Mouse (Mus musculus) c-Kit-positive CD71-positive TER-119-positive erythroid progenitor cells, embryonic 14.5 days (primary cell): ENCODE data around the gene Akap2.
"Not testable (repeated sequence)": the region's sequence is repeated elsewhere in the genome, so short reads cannot be mapped to it uniquely, and the experiment has no call there.

Experiments used
- DNase-seq: peaks from one replicate; pipeline ENCODE4 v3.0.0-alpha.2; 2013; ENCODE audit warnings: low spot score

The Akap2 gene

DNA sequence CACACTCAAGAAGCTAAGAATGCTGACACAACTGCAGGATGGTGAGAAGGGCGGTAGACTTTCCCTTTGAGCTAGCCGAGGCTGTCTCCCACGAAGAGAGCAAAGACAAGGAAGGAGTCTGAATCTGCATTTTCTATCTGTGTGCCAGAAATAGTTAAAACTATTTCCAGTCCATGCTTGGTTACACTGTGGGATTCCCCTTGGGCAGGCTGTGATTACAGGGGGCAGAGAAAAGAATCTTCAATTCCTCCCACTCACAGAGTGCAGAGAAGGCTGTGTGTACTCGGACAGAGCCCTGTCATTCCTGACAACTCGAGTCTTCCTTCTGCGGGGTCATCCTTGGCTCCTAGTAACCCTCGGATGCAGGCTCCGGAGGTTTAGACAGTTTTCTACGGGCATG is 149.5 kb downstream of the Akap2 start:
- no peak for DNase-seq

DNA sequence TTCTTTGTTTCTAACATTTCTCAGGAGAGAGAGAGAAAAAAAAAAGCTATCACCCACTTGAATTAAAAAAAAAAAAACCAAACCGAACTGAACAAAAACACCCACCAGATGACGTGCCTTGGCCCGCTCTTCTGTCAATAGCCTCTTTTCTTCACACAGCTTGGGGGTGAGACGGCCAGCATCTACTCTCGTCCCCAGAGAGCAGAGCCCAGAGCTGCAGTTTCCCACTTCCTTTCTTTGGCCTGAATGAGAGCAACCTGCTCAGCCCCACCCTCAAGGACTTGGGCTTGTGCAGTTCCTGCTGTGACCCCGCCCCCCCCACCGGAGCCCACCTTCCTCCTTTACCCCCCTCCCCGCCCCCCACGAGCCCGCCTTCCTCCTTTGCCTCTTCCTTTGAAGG is 150.0 kb downstream of the Akap2 start:
- DNase-seq = no peak

DNA sequence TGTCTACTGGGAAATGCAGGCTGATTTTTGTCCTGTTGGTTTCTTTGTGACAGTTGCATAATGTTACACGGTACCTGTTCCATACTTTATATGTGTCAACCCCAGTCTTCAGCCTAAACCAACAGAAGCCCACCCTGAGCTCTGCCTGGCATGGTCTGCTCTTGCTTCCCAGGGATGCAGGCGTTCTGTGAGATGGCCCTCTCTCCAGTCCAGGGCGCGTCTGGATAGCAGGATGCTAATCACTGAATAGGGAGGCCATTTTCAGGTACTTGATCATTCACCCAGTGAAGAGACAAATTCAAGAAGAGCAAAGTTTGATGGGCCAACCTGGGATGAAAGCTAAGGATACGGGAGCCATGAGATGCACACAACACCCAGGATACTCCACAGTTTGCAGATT is 161.7 kb downstream of the Akap2 start:
- DNase-seq = no peak

DNA sequence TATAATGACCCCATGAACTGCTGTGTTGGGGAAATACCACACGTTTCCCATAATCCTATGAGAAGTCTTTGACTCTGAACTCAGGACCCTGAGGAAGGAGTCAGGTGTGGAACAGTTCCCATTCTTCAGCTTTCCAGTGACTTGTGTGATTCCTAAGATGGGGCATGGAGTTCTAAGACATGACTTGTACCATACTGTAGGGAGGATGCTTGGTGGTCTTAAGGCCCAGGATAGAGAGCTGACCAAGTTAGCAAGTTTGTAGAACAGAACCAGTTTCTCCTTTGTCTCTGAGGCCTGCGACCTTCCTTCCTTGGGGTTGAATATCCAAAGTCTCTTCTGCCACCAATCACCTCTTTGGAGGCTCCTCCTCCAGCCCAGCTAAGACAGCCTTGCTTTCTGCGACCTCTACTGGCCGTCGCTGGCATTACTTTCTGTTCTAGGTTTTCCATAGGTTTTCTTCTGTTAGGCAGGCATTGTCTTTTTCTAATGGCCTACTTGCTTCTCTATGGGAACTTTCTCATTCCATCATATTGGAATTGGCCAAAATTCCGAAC is 162.4 kb downstream of the Akap2 start:
- peak; percentile 45 for DNase-seq

DNA sequence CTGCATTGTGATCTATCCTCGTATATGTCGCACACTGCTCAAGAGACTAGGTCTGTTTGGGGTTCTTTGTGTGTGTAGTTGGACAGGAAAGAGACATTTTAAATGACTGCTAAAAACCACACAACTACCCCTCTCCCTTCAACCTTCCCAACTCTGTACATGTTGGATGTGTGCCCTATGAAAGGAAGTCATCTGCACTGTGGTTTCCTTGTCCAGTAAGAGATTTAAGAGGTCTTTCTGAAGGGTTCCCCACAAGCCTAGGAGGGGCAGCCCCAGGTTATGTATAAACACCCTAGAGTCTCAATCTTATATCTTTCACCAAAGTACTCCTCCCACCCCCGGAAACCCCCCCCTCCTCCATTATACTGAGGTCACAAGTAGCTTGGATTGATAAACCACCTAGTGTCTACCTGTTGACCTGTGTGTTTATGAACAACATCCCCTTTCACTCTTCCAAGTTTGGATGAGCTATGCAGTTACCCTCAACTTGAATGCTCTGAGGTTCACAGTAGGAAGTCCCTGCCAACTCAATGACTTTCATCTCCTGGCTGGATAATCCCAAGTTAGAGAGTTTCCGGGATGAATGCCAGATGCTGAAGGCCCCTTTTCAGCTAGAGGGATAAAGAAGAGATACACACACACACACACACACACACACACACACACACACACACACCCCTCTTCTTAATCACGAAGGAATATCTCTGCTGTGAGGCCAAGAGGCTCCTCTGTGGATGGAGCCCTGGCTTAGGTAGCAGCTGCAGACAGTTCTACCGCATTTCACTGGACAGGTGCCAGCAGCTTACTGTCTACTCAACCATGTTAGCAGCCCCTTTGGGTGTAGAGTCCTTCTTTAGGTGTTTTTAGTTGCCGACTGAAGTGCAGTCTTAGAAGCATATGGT is 166.3 kb downstream of the Akap2 start:
- no peak for DNase-seq

DNA sequence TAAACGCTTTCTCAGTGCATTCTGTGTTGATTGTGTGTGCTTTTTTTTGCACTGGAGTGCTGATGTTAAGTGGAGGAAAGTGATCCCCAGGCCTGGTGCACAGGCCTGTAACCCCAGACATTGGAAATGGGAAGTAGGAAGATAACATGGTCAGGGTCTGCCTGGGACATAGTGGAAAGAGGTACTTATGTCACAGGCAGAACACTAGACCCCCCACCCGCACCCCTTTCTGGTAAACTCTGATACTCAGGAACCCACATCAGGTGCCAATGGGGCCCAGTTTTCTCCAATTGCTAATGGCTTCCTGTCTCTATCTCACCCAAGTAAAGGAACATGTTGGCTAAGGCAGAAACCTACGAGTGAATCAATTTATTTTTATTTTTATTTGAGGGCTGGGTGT is 167.1 kb downstream of the Akap2 start:
- DNase-seq = no peak

DNA sequence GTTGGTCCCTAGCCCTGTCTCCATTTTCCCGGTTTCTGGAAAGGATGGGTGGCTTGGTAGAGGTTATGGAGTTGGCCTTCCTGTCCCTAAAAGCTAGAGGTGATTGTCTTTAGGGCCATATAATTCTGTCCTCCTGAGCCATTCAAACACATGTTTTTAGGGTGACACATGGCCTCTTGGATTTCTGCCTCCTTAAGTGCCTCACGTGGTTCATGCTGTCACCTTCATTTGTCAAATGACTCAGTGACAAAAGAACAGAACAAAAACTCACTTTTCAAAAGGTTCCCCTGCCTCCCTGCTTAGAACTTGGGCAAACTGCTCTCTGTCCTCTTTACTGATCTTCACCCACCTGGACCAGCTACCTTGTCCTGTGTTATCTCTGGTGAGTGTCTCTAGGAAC is 167.7 kb downstream of the Akap2 start:
- DNase-seq = no peak

DNA sequence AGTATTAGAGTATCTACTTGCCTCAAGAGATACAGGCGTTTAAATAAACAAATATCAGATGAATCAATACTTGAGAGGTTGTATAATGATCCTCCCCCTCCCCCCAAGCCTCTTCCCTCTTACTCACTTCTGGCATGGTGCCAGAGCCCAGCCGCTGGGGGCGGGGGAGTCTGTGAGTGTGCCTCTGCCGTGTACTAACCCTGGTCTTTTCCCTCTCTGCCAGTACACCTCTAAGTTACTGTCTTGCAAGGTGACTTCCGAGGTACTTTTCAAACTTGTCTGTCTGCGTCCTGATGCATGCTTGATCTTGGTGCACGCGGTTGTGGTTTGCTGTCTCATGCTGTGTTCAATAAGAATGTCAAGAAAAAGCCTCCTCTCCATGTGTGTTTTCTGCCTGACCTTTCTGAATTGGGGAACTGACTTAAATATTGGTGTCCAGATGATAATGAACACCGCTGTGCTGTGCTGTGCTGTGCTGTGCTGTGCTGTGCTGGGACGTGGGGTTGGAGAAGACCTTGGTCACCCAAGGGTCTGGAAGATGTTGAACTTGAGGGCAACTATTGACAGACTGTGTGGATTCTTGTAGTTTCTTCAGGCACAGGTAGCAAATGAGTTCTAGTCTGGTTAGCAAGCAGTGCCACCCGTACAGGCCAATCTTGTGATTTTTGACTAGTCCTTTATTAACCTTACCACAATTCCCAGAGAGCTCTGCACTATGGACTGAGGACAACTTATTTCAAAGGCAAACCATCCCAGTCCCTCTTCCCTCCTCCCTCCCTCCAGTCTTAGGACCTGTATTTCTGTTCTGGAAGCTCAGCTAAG is 168.8 kb downstream of the Akap2 start:
- DNase-seq = no peak

DNA sequence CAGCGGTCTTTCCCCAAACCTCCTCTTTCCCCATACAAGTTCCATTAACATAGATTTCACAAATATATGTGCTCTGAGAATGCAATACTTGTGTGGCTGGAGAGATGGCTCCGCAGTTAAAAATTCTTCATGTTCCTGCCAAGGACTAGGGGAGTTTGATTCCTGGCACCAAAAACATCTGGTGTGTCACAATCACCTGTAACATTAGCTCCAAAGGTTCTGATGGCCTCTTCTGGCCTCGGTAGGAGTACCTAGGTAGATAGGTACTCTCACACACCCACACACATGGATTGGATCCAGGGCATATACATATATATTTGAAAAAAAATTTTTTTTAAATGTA is 169.4 kb downstream of the Akap2 start:
- DNase-seq = no peak

DNA sequence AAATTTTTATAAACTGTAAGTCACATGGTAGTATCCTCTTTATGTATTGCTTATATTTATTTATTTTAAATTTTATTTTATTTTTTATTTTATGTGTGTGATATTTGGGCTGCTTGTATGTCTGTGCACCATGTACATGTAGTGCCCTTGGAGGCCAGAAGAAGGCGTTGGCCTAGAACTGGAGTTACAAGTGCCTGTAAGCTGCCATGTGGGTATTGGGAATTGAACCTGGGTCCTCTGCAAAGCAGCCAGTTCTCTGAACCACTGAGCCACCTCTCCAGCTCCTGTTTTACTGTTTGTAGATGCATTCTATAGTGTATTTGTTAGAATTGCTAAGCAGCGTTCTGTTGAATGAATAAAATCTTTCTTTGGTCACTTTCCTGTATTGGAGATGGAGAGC is 170.8 kb downstream of the Akap2 start:
- DNase-seq = no peak

DNA sequence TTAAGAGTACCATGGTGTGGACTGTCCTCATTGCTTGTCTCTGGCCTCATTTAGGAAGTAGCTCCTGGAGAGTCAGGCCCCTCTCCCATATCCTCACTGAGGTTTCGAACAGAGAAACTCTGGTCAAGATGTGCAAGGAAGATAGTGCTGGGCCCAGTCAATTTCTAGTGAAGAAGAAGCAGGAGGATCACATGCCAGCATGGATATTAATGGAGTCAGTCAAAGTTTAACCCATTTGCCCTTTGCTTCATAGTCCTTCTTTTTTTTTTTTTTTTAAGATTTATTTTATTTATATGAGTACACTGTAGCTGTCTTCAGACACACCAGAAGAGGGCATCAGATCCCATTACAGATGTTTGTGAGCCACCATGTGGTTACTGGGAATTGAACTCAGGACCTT is 171.5 kb downstream of the Akap2 start:
- DNase-seq = not testable (repeated sequence)

DNA sequence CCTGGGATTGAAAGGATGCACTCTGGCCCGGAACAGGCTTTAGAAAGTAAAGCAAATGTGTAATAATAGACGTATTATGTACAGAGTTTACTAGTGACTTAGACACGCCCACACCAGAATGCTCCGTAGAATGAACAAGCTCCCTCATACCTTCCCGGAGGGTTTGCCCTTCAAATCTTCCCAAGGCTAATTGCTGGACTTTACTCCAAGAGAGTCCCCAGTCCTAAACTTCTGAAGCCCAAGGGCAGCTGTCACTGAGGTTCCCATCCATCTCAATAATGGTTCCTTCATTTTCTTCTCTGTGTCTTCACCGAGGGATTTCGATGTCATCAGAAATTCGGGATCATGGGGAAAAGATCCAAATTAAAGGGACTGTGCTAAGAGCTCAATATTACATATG is 172.3 kb downstream of the Akap2 start:
- DNase-seq = no peak

DNA sequence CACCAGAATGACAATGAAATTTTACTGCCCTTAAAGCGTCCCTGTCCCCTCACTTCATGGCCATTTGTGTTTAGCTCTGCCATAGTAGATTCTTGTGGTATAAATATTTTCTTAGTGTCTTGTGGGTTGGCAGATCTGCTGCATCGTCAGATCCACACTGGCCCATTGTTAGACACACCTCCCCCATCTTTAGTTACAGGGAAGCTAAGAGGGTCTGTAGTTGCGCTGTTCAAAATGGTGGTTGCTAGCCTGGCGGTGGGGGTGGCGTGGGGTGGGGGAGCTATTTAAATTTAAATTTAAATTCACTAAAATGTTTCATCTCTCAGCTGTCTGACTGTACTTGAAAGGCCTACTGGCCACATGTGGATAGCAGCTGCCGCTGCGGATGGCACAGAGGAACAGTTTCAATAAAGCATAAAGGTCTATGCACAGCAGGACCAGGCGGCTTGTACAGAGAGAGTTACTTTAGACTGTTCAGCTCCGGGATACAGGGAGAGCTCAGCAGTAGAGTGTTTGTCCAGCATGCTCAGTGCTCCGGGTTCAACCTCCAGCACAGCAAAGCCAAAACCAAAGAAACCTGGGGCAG is 174.6 kb downstream of the Akap2 start:
- DNase-seq = no peak

DNA sequence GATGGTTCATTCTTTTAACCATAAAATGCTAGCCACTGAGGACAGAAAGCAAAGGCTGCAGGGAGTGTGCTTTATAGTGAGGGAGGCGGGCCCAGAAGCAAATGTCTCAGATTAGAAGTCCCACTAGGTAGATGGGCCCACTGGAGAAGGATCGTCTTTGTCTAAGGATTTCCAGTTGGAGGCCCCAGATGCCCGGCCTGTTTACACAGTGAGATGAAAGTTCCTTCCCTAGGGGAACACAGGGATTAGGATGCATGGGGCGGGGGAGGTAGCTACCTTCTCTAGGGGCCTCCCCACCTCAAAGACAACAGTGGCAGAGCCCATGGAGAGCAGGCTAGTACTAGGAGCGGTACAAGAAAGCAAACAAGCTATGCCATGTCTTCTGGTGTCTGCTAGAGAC is 177.7 kb downstream of the Akap2 start:
- DNase-seq = no peak

DNA sequence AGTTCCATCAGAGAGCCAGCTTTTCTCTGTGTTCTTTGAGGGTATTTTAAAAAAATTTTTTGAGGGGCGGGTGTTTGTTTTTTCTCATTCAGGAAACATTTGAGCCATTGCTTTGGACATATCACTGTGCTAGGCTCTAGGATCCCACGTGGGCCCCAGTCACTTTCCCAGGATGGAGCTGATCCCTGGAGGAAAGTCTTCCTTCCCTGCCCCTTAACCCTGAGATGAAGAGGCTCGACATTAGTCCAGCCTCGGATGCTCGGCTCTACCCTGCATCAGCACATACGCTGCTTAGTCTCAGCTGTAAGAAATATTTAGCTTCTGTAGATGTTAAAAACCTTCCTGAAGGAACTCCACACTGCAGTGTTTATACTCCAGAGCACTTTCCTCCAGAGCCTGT is 178.4 kb downstream of the Akap2 start:
- DNase-seq = no peak

DNA sequence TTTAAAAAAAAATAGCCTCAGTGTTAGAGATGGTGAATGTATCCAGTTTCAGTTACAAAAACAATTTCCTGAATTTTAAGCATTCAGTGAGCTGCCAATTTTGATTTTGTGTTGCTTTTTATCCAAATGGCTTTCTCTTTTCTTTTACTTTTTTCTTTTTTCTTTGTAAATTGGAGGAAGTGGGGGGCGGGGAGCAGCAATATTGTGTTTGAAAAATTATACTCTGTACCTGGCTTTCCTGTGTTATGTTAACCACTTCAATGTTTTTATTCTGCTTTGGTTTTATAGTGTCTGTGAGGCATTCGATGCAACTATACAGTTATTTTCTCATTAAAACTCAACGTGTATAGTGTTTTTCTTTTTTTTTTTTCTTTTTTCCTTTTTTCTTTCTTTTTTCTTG is 179.2 kb downstream of the Akap2 start:
- DNase-seq = no peak

DNA sequence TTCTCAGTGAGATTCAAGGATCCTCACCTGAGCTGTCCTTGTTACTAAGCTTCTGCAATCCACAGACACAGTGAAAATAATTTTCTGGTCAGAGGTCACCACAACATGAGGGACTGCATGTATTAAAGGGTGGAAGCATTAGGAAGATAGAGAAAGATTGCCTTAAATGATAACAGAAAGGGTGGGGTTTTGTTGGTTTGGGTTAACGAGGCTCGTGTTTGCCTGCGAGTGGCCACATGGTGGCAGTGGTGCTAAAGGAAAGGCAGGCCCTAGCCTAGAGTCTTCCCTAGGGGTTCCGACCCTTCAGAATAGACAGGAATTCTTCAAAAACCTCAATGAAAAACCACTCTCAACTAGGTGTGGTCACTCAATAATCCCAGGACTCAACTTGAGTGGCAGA is 183.8 kb downstream of the Akap2 start:
- DNase-seq = no peak

DNA sequence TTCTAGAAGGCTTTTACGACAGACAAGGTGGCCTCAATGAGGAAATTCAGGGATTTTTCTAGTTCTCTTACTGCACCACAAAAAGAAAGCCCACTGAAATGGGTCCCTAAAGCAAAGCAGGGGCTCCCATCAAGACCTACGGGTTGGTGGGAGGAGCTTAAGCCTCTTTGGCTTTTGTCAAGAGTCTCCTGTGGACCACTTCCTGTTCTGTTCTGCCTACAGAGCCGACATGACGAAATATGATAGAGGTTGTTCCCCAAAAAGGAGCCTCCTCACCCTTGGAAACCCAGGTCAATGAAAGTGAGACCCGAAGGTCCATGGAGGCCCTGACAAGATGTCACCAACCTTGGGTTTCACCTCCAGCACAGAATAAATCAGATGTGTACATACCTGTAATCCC is 185.2 kb downstream of the Akap2 start:
- DNase-seq = no peak

DNA sequence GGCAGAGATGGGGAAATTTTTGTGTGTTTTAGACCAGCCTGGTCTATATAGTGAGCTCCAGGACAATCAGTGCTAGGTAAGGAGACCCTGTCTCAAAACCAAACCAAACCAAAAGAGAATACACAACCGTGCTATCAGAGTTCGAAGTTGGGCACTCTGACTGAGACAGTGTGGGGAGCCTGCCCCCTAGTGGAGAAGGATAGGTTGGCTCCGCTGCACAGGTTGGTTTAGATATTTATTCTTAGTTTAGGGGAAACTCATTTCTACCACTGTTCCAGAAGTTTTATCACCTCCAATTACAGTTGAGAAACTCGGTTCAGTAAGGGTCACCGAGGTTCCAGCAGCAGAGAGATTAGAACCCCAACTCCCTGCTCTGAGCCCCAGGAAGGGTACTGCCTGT is 186.8 kb downstream of the Akap2 start:
- peak; percentile 40 for DNase-seq

DNA sequence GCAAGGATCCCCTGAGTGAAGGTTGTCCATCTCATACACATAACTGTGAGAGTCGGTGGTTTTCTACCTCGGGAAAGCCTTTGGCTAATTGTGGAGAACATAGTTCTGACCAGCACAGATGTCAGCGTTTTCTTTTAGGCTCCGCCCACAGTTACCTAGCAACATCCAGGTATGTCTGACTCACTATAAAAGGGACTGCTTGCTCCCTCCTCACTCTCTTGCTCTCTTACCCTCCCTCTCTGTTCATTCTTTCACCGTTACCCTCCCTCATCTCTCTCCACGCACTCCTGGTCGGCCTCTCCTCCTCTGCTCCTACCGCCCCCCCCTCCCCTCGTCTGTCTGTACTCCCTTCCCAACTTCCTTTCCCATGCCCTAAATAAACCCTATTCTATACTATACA is 187.2 kb downstream of the Akap2 start:
- DNase-seq = no peak

DNA sequence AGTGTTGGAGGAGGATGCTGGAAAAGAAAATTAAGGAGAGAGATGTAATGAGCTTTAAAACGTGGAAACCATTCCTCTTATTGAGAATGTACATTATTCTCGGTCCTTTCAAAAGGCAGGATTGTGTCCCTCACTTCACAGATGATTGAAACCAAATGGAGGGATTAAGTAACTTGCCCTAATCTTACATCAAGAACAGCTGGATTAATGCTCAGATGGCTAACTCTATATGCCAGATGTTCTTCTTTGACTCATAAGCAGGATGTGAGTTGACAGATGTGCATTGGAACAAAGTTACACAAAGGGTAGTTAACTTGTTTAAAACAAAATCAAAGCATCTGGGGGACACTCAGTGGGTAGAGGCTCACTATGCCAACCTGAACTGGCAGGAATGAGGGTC is 189.3 kb downstream of the Akap2 start:
- no peak for DNase-seq

DNA sequence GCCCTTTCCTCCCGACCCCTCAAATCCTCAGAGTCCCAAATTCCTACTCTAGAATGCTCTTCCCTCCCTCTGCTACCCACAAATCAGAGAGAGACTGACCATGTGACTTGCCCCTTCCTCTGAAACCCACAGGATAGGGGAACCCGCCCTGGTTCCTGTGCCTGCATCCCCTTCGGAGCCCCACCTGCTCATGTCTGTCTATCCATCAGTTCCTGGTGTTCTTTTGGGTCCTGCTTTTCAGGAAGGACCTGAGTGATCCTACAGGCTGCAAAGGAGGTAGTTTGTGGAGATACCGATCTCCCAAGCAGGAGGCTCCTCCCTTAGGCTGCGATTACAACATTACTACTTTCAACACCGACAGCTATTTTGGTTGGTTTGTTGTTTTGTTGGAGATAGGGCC is 191.4 kb downstream of the Akap2 start:
- DNase-seq = no peak

DNA sequence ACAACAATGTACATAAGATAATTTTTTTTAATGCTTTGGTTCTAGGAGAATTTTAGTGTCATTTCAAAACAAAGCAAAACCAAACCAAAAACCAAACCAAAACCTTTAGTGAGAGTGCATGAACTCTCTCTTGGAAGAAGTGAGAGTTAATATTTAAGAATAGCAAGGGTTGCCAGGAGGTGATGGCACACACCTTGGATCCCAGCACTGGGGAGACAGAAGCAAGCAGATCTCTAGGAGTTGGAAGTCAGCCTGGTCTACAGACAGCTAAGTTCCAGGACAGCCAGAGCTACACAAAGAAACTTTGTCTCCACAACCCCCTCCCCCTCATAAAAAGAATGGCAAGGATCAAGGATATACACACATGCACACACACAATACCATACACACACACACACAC is 195.6 kb downstream of the Akap2 start:
- DNase-seq = no peak
